Mouse (Mus musculus) hindbrain, embryonic 16.5 days (tissue): ENCODE results near the gene Nhp2. TPM values are rescaled to one million over a fixed set of nuclear protein-coding genes. Genes with fewer than 3 reads are reported as not detected.
"Not testable (repeated sequence)": the region's sequence is repeated elsewhere in the genome, so short reads cannot be mapped to it uniquely, and the experiment has no call there.

Source experiments
- ATAC-seq: fragments of 200-750 bp; cut with Nextera tagmentation; 2 replicates; pipeline ENCODE4 v1.8.0; 2017; ENCODE audit warnings: moderate TSS enrichment, moderate library complexity
- H3K27ac ChIP-seq: fragments of 300-500 bp; sonication (generic); 2 replicates; pipeline ENCODE4 v1.5.1; 2014; ENCODE audit warnings: low read depth, mild to moderate bottlenecking, control low read depth, low read length, moderate library complexity
- H3K27me3 ChIP-seq: fragments of 300-500 bp; sonication (generic); replicated peaks from 2 replicates; pipeline ENCODE4 v1.6.1; 2014; ENCODE audit warnings: low read length; ENCODE audit not compliant: control insufficient read depth, insufficient read depth
- H3K36me3 ChIP-seq: fragments of 300-500 bp; sonication (generic); 2 replicates; pipeline ENCODE4 v1.6.1; 2014; ENCODE audit warnings: mild to moderate bottlenecking, low read length, moderate library complexity, mixed read lengths; ENCODE audit not compliant: control insufficient read depth, insufficient read depth
- H3K4me1 ChIP-seq: fragments of 300-500 bp; sonication (generic); 2 replicates; pipeline ENCODE4 v1.6.1; 2014; ENCODE audit warnings: low read depth, low read length; ENCODE audit not compliant: control insufficient read depth, insufficient read depth
- H3K4me2 ChIP-seq: fragments of 300-500 bp; sonication (generic); 2 replicates; pipeline ENCODE4 v1.6.1; 2014; ENCODE audit warnings: mild to moderate bottlenecking, low read length, control low read depth, moderate library complexity
- H3K4me3 ChIP-seq: fragments of 300-500 bp; sonication (generic); 2 replicates; pipeline ENCODE4 v1.5.1; 2014; ENCODE audit warnings: mild to moderate bottlenecking, low read length, control low read depth, moderate library complexity
- H3K9ac ChIP-seq: fragments of 300-500 bp; sonication (generic); 2 replicates; pipeline ENCODE4 v1.6.1; 2014; ENCODE audit warnings: low read depth, mild to moderate bottlenecking, control low read depth, low read length, moderate library complexity
- H3K9me3 ChIP-seq: fragments of 300-500 bp; sonication (generic); 2 replicates; pipeline ENCODE4 v1.6.1; 2014; ENCODE audit warnings: mild to moderate bottlenecking, low read length, moderate library complexity; ENCODE audit not compliant: control insufficient read depth
- WGBS: fragments of 180-500 bp; shearing (Covaris S2); extraction: QIAGEN DNeasy Blood & Tissue Kit; methylation state at CpG from one replicate; pipeline ENCODE4 v1.1.7; 2014; 5-methylcytosine and 5-hydroxymethylcytosine counted together
- polyA plus RNA-seq: library from polyadenylated mRNA; unstranded; fragments of >200 nt; fragmentation: Nextera tagmentation; extraction: Ambion mirVana; gene quantifications from 2 replicates; pipeline ENCODE4 v1.2.1, GENCODE M21; 2015

Gene Nhp2
- polyA plus RNA-seq, 1 experiment from 2014 or later, result 98.4 TPM

DNA sequence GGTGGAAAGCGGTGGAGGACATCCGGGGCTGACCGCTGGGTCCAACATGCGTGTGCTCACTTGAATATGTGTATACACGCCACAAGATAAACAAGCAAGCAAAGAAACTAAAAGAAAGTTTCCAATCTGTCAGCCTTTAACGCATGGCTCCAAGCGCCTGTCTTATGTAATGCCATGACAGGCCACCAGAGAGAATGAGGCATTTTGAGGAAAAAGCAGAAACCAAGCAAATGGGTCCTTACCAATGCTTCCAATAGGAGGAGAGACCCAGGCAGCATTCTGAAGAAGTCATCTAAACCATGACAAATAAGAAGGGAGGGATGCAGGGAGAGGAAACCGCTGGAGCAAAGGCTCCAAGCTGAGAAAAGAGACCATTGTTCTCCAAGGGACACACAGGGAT lies 5.3 kb upstream of the Nhp2 start:
- Histone ChIP-seq H3K4me2 (no peak overlapping the region), H3K9me3 (no peaks in the 10 kb centered on the region), H3K4me3 (no peak overlapping the region), H3K4me1 (no peaks in the 10 kb centered on the region; the same call in 1 of the 2 replicates), H3K9ac (no peak overlapping the region), H3K27me3 (no peaks in the 10 kb centered on the region), H3K36me3 (no peaks in the 10 kb centered on the region), H3K27ac (no peak overlapping the region)
- ATAC-seq, result no peak
- 80% methylated on average over 8 of the region's 8 CpGs for WGBS

DNA sequence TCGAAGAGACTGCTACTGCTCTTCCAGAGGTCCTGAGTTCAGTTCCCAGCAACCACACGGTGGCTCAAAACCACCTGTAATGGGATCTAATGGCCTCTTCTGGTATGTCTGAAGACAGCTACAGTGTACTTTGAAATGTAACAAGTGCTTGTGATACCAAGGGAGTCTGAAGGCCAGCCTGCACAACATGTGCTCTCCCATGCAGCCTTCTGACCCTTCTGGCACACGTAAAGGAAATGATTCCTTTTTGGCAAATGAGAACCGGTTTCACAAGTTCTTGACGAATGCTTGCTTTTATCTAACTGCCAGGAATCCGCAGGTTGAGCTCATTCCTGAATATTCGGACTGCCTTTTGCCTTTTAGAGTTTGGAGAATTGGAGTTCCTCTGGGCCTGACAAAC lies 4.4 kb upstream of the Nhp2 start:
- H3K9me3 ChIP-seq, result no peaks in the 10 kb centered on the region
- H3K9ac ChIP-seq, result peak overlapping the region; percentile 60; the same call in 1 of the 2 replicates
- H3K4me1 ChIP-seq, result no peaks in the 10 kb centered on the region; the same call in 1 of the 2 replicates
- peak overlapping the region; percentile 38 for H3K4me3 ChIP-seq
- H3K27ac ChIP-seq, result no peak overlapping the region
- WGBS, result 53% methylated on average over 7 of the region's 7 CpGs
- ATAC-seq, result no peak
- H3K36me3 ChIP-seq, result no peaks in the 10 kb centered on the region
- no peaks in the 10 kb centered on the region for H3K27me3 ChIP-seq
- peak overlapping the region; percentile 66 for H3K4me2 ChIP-seq

DNA sequence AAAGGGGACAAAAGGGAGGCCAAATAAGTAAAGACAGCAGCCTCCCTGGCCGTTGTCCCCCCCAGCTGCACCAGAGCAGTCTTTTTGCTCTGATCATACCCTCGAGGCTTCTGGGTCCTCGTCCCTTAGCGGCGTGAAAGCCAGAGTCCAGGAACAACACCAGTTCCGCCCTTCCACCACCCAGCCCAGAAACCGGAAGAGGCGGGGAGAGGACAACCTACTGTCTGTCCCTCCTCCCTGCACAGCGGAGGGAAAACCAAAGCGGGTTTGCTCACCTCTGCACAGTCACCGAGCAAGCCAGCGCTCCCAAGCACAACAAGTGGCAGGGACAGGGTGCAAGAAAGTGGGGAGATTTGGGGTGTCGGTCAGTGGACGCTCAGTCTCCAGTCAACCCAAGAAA lies 3.9 kb upstream of the Nhp2 start:
- H3K9me3 ChIP-seq, result no peaks in the 10 kb centered on the region
- WGBS, result 6% methylated on average over 14 of the region's 14 CpGs
- peak overlapping the region; percentile 38 for H3K4me3 ChIP-seq
- H3K4me1 ChIP-seq, result peaks cover 5% of the 10 kb centered on the region
- no peak overlapping the region for H3K27ac ChIP-seq
- no peaks in the 10 kb centered on the region for H3K36me3 ChIP-seq
- H3K9ac ChIP-seq, result peak overlapping the region; percentile 60
- H3K27me3 ChIP-seq, result no peaks in the 10 kb centered on the region
- ATAC-seq, result peak; percentile 28; the same call in 1 of the 2 replicates
- peak overlapping the region; percentile 66 for H3K4me2 ChIP-seq

DNA sequence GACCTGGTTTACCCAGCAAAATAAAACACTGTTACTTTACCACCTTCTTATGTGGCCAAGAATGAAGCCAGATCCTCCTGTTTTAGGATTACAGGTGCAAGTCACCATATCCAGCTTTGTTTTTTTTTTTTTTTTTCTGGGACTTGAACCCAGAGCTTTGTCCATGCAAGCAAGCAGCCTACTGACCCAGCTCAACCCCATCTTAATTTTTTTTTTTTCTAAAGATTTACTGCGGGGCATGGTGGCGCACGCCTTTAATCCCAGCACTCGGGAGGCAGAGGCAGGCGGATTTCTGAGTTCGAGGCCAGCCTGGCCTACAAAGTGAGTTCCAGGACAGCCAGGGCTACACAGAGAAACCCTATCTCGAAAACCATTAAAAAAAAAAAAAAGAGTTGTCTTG lies 3.4 kb upstream of the Nhp2 start:
- not testable (repeated sequence) for ATAC-seq, H3K4me3 ChIP-seq, H3K27me3 ChIP-seq, H3K27ac ChIP-seq, H3K4me1 ChIP-seq, H3K9ac ChIP-seq, H3K36me3 ChIP-seq, H3K9me3 ChIP-seq
- 94% methylated on average over 7 of the region's 7 CpGs for WGBS
- peak overlapping the region; percentile 66 for H3K4me2 ChIP-seq

DNA sequence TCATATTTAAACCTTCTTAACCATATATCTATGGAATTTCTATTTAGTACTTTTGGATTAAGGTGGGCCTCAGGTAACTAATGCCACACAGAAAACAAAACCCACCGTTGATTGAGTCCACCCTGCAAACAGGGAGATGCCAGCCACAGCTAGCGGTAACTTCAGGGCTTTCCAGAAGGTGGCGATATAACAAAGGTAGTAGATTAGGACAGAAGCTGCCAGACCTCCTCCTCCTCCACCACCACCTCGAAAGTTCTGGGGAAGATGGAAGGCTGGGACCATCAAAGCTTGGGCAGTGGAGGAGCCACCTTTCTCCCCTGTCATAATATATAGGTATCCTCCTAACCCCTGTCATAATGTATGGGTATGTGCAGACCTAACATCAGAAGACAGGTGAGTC lies 1.8 kb upstream of the Nhp2 start:
- Histone ChIP-seq H3K4me3 (no peak overlapping the region), H3K9ac (no peak overlapping the region), H3K4me1 (peaks cover 11% of the 10 kb centered on the region), H3K36me3 (no peaks in the 10 kb centered on the region; the same call in 1 of the 2 replicates), H3K4me2 (no peak overlapping the region), H3K27ac (no peak overlapping the region), H3K27me3 (no peaks in the 10 kb centered on the region), H3K9me3 (no peaks in the 10 kb centered on the region)
- ATAC-seq, result no peak
- WGBS, result 2% methylated on average over 4 of the region's 4 CpGs

DNA sequence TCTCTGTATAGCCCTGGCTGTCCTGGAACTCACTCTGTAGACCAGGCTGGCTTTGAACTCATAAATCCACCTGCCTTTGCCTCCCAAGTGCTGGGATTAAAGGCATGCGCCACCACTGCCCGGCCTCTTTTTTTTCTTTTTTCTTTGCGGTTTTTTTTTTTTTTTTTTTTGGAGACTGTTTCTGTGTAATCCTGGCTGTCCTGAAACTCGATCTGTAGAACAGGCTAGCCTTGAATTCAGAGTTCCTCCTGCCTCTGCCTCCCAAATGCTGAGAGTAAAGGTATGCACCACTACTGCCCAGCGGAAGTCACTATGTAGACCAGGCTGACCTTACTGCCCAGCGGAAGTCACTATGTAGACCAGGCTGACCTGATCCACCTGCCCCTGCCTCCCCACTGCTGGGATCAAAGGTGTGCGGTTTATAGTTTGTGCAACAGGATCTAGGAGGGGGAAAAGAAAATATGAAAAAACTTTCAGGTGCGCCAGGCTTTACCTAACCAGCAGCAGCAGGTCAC lies 584 bp upstream of the Nhp2 start:
- H3K9me3 ChIP-seq, result no peaks in the 10 kb centered on the region
- peaks cover 11% of the 10 kb centered on the region for H3K4me1 ChIP-seq
- H3K9ac ChIP-seq, result peak overlapping the region; percentile 50
- no peaks in the 10 kb centered on the region for H3K27me3 ChIP-seq
- peak overlapping the region; percentile 61 for H3K4me2 ChIP-seq
- ATAC-seq, result no peak; the same call in 1 of the 2 replicates
- peak overlapping the region; percentile 80 for H3K4me3 ChIP-seq
- 57% methylated on average over 8 of the region's 8 CpGs for WGBS
- H3K27ac ChIP-seq, result no peak overlapping the region
- H3K36me3 ChIP-seq, result peaks cover 8% of the 10 kb centered on the region

DNA sequence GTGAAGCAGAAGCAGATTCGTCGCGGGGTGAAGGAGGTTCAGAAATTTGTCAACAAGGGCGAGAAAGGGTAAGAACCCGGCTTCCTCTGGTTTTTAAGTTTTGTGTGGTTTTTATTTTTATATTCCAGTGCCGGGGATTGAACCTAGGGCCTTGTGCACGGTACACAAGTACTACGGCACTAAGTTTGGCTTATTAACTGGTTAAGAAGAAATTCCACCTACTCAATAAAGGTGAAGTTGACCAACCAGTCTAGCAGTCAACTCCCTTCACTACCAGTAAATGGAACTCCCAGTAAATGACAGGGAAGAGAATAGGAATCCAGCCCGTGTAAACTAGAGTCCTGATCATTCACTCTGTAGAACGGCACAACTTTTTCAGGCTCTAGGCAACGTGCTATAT lies 549 bp downstream of the Nhp2 start:
- H3K27ac ChIP-seq, result peak overlapping the region; percentile 54; the same call in 1 of the 2 replicates
- no peaks in the 10 kb centered on the region for H3K9me3 ChIP-seq
- H3K4me2 ChIP-seq, result peak overlapping the region; percentile 61
- no peaks in the 10 kb centered on the region for H3K27me3 ChIP-seq
- H3K4me3 ChIP-seq, result peak overlapping the region; percentile 80
- H3K36me3 ChIP-seq, result peaks cover 16% of the 10 kb centered on the region
- peaks cover 11% of the 10 kb centered on the region for H3K4me1 ChIP-seq
- WGBS, result 5% methylated on average over 11 of the region's 11 CpGs
- ATAC-seq, result no peak
- H3K9ac ChIP-seq, result peak overlapping the region; percentile 76

DNA sequence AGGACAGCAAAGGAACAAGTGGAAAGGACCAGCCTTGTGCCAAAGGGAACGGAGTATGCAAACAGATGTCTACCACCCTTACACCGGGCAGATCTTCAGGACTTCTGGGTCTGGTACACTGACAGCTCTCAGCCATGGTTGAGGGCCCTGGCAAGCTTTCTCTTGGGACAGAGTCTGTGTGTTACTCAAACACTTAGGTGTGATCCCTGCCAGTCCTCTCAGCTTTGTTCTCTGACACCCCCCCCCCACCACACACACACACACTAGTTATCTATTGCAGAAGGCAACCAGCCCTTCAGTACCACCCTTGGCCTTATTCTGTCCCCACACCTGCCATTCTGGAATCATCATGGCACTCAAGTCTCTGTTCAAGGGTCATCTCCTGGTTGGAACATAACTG lies 2.2 kb downstream of the Nhp2 start:
- peaks cover 27% of the 10 kb centered on the region for H3K36me3 ChIP-seq

DNA sequence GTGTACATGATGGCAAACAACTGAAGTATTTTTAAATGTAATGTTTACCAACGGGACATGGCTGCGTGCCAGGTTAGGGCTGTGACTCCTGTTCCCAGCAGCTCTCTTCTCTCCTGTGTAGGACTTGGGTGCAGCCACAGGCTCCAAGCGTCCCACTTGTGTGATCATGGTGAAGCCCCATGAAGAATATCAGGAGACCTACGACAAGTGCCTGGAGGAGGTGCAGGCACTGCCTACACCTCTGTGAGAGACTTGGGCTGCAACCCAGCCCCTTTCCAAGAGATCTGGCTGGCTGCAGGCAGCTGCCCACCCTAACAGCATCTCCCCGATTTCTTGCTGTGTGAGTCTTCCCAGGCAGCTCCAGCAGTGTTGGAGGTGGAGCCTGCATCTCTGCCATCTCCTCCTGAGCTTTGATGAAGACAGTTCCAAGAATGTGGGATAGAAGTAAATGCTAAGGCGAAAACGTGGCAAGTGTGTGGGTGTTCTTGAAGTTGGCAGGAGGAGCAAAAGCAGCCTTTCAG lies 3.5 kb downstream of the Nhp2 start:
- Histone ChIP-seq H3K36me3 (peaks cover 35% of the 10 kb centered on the region), H3K4me1 (peaks cover 11% of the 10 kb centered on the region), H3K9ac (no peak overlapping the region), H3K4me3 (no peak overlapping the region), H3K4me2 (no peak overlapping the region), H3K27me3 (no peaks in the 10 kb centered on the region), H3K27ac (no peak overlapping the region), H3K9me3 (no peaks in the 10 kb centered on the region)
- no peak for ATAC-seq
- 88% methylated on average over 7 of the region's 7 CpGs for WGBS

More for the DNA sequence above, 2.2 kb downstream of the Nhp2 start:
- no peak overlapping the region for H3K4me2 ChIP-seq
- no peak overlapping the region for H3K9ac ChIP-seq
- H3K9me3 ChIP-seq, result no peaks in the 10 kb centered on the region
- H3K4me1 ChIP-seq, result peaks cover 11% of the 10 kb centered on the region
- no peak overlapping the region for H3K4me3 ChIP-seq
- WGBS, result 95% methylated on average over 2 of the region's 2 CpGs
- no peak for ATAC-seq
- H3K27me3 ChIP-seq, result no peaks in the 10 kb centered on the region
- no peak overlapping the region for H3K27ac ChIP-seq
